Mouse (Mus musculus): Measurements from ENCODE around the gene H1foo. TPM values are rescaled to one million over a fixed set of nuclear protein-coding genes. Genes with fewer than 3 reads are reported as not detected.

The H1foo gene
- polyA plus RNA-seq (2012; rRNA removed) = not detected in 2 replicates

GRCm38 (mm10) chr6:115944638-115945037 is at the start of gene H1foo:
TSS of gene H1foo (plus strand) at chr6:115944938.

GRCm38 (mm10) chr6:115931639-115932038 is 13.1 kb upstream of the H1foo start, which contains the start of gene Rho:
TSS of gene Rho (plus strand) at chr6:115931748.

GRCm38 (mm10) chr6:115994877-115995520 is 50.3 kb downstream of the H1foo start, which contains the start of gene Plxnd1:
TSS of gene Plxnd1 (minus strand) at chr6:115995005.

Other genes starting within 250 kb of the H1foo start
- 23.6 and 25.5 TPM in 2 replicates for gene Tmem40, start 182.5 kb upstream of the H1foo start, polyA plus RNA-seq (2012; rRNA removed)
- 1.2 and 1.4 TPM in 2 replicates for gene Cand2, start 170.4 kb upstream of the H1foo start, polyA plus RNA-seq (2012; rRNA removed)
- gene Rpl32, start 136.2 kb upstream of the H1foo start, polyA plus RNA-seq (2012; rRNA removed) = 1,768 and 1,872 TPM in 2 replicates
- gene Efcab12, start 106.5 kb upstream of the H1foo start, polyA plus RNA-seq (2012; rRNA removed) = 0.12 and 0.13 TPM in 2 replicates
- 3.7 and 3.9 TPM in 2 replicates for gene Mbd4, start 91.6 kb upstream of the H1foo start, polyA plus RNA-seq (2012; rRNA removed)
- 2.0 TPM in 2 replicates for gene Ift122, start 91.5 kb upstream of the H1foo start, polyA plus RNA-seq (2012; rRNA removed)
- 0.04 and 0.05 TPM in 2 replicates for gene Rho, start 13.2 kb upstream of the H1foo start, polyA plus RNA-seq (2012; rRNA removed)
- 17.9 and 23.0 TPM in 2 replicates for gene Plxnd1, start 50.1 kb downstream of the H1foo start, polyA plus RNA-seq (2012; rRNA removed)
- gene Tmcc1, start 248.5 kb downstream of the H1foo start, polyA plus RNA-seq (2012; rRNA removed) = 5.2 and 5.6 TPM in 2 replicates

Data from liver, embryonic 18 days (tissue).